Mouse (Mus musculus) inflammation-experienced regulatory T-cells, adult 16 weeks (primary cell): ENCODE measurements around the gene Tmem59l. TPM values are rescaled to one million over a fixed set of nuclear protein-coding genes. Genes with fewer than 3 reads are reported as not detected.

Source experiments
- polyA plus RNA-seq: library from polyadenylated mRNA; unstranded; fragments of 100-300 nt; shearing (Covaris generic); gene quantifications from one replicate; pipeline ENCODE4 v1.2.1, GENCODE M21; 2017

The Tmem59l gene
- polyA plus RNA-seq, result not detected

GRCm38 (mm10) chr8:70486941-70487520 lies at the start of gene Tmem59l:
Gene Tmem59l, minus strand, starts transcription at chr8:70487358.

GRCm38 (mm10) chr8:70527512-70528181 lies 40.5 kb upstream of the Tmem59l start, which contains the start of the genes Fkbp8 and Kxd1:
Gene Fkbp8, plus strand, starts transcription at chr8:70527724.
Gene Kxd1, minus strand, starts transcription at chr8:70527956.

GRCm38 (mm10) chr8:70510228-70510915 lies 23.2 kb upstream of the Tmem59l start, which contains the start of gene Uba52:
Gene Uba52, minus strand, starts transcription at chr8:70510801.

GRCm38 (mm10) chr8:70506328-70507026 lies 19.3 kb upstream of the Tmem59l start, which contains the start of gene Rex1bd:
Gene Rex1bd, minus strand, starts transcription at chr8:70506752.

GRCm38 (mm10) chr8:70492664-70493640 lies 5.8 kb upstream of the Tmem59l start, which contains the start of gene Crlf1:
Gene Crlf1, plus strand, starts transcription at chr8:70493158.

GRCm38 (mm10) chr8:70476333-70477268 lies 10.6 kb downstream of the Tmem59l start, which contains the start of gene Klhl26:
Gene Klhl26, minus strand, starts transcription at chr8:70476968.

GRCm38 (mm10) chr8:70439055-70439847 lies 47.9 kb downstream of the Tmem59l start, which contains the start of gene Crtc1:
Gene Crtc1, minus strand, starts transcription at chr8:70439579.

Other genes with a start within 250 kb of the Tmem59l start
- gene Homer3, start 204.5 kb downstream of the Tmem59l start, polyA plus RNA-seq, result 1.3 TPM
- gene Ddx49, start 184.9 kb downstream of the Tmem59l start, polyA plus RNA-seq, result 59.3 TPM
- 349 TPM for gene Cope, start 184.8 kb downstream of the Tmem59l start, polyA plus RNA-seq
- gene Cers1, start 171.6 kb downstream of the Tmem59l start, polyA plus RNA-seq, result not detected
- not detected for gene Gdf1, start 157.5 kb downstream of the Tmem59l start, polyA plus RNA-seq
- 6.2 TPM for gene Upf1, start 134.1 kb downstream of the Tmem59l start, polyA plus RNA-seq
- 1.1 TPM for gene Comp, start 113.8 kb downstream of the Tmem59l start, polyA plus RNA-seq
- 19.0 TPM for gene Crtc1, start 47.8 kb downstream of the Tmem59l start, polyA plus RNA-seq
- 18.6 TPM for gene Klhl26, start 10.4 kb downstream of the Tmem59l start, polyA plus RNA-seq
- not detected for gene Crlf1, start 5.8 kb upstream of the Tmem59l start, polyA plus RNA-seq
- gene Rex1bd, start 19.4 kb upstream of the Tmem59l start, polyA plus RNA-seq, result 110 TPM
- 1,044 TPM for gene Uba52, start 23.4 kb upstream of the Tmem59l start, polyA plus RNA-seq
- 450 TPM for gene Fkbp8, start 40.4 kb upstream of the Tmem59l start, polyA plus RNA-seq
- gene Kxd1, start 40.6 kb upstream of the Tmem59l start, polyA plus RNA-seq, result 84.7 TPM
- 43.3 TPM for gene Ell, start 52.1 kb upstream of the Tmem59l start, polyA plus RNA-seq
- 98.4 TPM for gene Isyna1, start 107.0 kb upstream of the Tmem59l start, polyA plus RNA-seq
- 34.8 TPM for gene Ssbp4, start 121.5 kb upstream of the Tmem59l start, polyA plus RNA-seq
- 0.40 TPM for gene Lrrc25, start 128.8 kb upstream of the Tmem59l start, polyA plus RNA-seq
- gene Gdf15, start 145.1 kb upstream of the Tmem59l start, polyA plus RNA-seq, result not detected
- gene Pgpep1, start 173.0 kb upstream of the Tmem59l start, polyA plus RNA-seq, result 6.1 TPM
- 330 TPM for gene Lsm4, start 185.9 kb upstream of the Tmem59l start, polyA plus RNA-seq
- 22.8 TPM for gene Jund, start 211.6 kb upstream of the Tmem59l start, polyA plus RNA-seq
- 0.09 TPM for gene Iqcn, start 216.1 kb upstream of the Tmem59l start, polyA plus RNA-seq
- not detected for gene Gm3336, start 231.2 kb upstream of the Tmem59l start, polyA plus RNA-seq
- gene Pde4c, start 236.4 kb upstream of the Tmem59l start, polyA plus RNA-seq, result 0.85 TPM